Mouse (Mus musculus) brain, embryonic 14.5 days (tissue): ENCODE results near the gene Hsd17b13. TPM values are rescaled to one million over a fixed set of nuclear protein-coding genes. Genes with fewer than 3 reads are reported as not detected.

Source experiments
- DNase-seq: peaks from one replicate; pipeline ENCODE4 v3.0.0-alpha.2; 2011; ENCODE audit warnings: low read depth
- CTCF ChIP-seq: fragments of 200-500 bp; IDR thresholded peaks from 2 replicates; pipeline ENCODE4 v1.5.1; 2012; ENCODE audit warnings: inconsistent platforms, mild to moderate bottlenecking, moderate library complexity, borderline replicate concordance; ENCODE audit not compliant: insufficient read depth, insufficient read length; ENCODE audit errors: extremely low read depth
- POLR2A ChIP-seq: fragments of 200-500 bp; IDR thresholded peaks from 2 replicates; pipeline ENCODE4 v1.6.1; 2012; ENCODE audit warnings: mild to moderate bottlenecking, inconsistent platforms, borderline replicate concordance; ENCODE audit not compliant: poor library complexity, insufficient read depth, insufficient read length, severe bottlenecking; ENCODE audit errors: extremely low read depth
- polyA plus RNA-seq: library from polyadenylated mRNA; depleted of rRNA; stranded (reverse); fragments of >200 nt; gene quantifications from 2 replicates; pipeline ENCODE4 v1.2.3, GENCODE M21; 2012; rRNA removed

Gene Hsd17b13
- polyA plus RNA-seq, 1 experiment: not detected

GRCm38 (mm10) chr5:103916595-103917356 lies 60.4 kb downstream of the Hsd17b13 start:
- TF ChIP-seq CTCF (no peak), POLR2A (no peak)

GRCm38 (mm10) chr5:103914335-103915226 lies 62.6 kb downstream of the Hsd17b13 start:
- no peak for DNase-seq
- no peak for TF ChIP-seq POLR2A
- no peak for TF ChIP-seq CTCF

More at GRCm38 (mm10) chr5:103916595-103917356, 60.4 kb downstream of the Hsd17b13 start:
- DNase-seq: no peak

GRCm38 (mm10) chr5:103913150-103913549 lies 64.1 kb downstream of the Hsd17b13 start:
- no peak for TF ChIP-seq POLR2A
- no peak for TF ChIP-seq CTCF
- no peak for DNase-seq

- no peak for TF ChIP-seq CTCF
- no peak for TF ChIP-seq POLR2A
- no peak for DNase-seq
Observed at GRCm38 (mm10) chr5:103911555-103911954, 65.7 kb downstream of the Hsd17b13 start.

GRCm38 (mm10) chr5:103910748-103911409 lies 66.3 kb downstream of the Hsd17b13 start, which contains the start of gene Klhl8:
Klhl8 (minus strand) TSS chr5:103911259.
- DNase-seq: peak; percentile 97
- TF ChIP-seq CTCF (no peak), POLR2A (peak; percentile 93)

DNA sequence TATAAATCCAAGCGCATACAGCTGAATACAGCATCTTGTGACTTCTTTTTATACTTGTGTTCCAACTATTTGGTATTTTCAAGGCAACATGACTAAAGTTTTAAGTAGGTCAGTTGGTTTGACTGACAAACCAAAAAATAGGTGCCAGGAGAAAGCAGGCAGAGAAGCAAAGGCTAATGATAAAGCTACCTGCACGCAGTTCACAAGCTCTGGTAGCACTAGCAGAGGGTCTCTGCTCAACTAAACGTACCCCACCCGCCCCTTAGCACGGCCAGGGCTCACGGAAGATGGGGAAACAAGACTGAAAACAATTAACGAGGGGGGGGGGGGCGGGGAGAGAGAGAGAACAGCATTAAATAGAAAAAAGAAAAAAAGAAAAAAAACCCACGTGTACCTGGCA lies 67.1 kb downstream of the Hsd17b13 start:
- no peak for DNase-seq
- TF ChIP-seq CTCF (no peak), POLR2A (no peak)

GRCm38 (mm10) chr5:103909466-103909865 lies 67.7 kb downstream of the Hsd17b13 start:
- TF ChIP-seq CTCF (no peak), POLR2A (no peak)
- no peak for DNase-seq

DNA sequence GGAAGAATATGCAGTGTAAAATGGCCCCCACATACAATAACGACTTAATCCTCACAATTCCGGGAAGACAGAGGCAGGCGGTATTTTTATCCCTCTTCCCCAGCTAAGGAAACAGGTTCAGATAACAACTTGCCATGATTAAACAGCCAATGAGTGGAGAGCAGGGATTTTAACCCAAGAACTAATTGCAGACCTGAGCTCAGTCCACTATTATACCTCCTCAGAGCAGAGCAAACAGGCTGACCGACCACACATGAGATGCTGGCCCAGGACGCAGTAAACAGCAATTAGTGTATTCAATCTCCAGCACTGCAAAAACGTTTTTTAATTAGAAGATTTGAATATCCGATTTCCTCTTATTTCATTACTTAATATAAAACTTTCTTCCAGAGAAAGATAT lies 68.4 kb downstream of the Hsd17b13 start:
- TF ChIP-seq POLR2A (no peak), CTCF (no peak)
- peak; percentile 57 for DNase-seq

GRCm38 (mm10) chr5:103907844-103908243 lies 69.4 kb downstream of the Hsd17b13 start:
- no peak for DNase-seq
- TF ChIP-seq CTCF (no peak), POLR2A (no peak)

DNA sequence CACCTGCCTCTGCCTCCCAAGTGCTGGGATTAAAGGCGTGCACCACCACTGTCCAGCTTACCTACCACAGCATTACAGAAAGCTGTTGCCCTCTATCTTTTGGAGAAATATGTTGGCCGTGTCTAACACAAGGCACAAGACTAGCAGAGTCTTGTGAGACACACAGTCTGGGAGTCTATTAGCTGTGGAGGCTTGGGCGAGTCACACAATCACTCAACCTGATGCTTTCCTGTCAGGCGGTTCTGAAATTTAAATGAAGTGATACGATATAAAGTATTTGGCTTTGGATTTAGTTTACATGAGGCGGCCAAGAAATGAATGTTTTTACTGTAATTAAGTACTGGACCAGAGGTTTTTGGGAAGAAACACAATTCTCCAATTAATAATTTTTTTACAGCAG lies 71.0 kb downstream of the Hsd17b13 start:
- TF ChIP-seq CTCF (no peak), POLR2A (no peak)

More for the DNA sequence above, 71.0 kb downstream of the Hsd17b13 start:
- DNase-seq: no peak

Other genes with a start within 250 kb of the Hsd17b13 start
- gene Klhl8, start 66.2 kb downstream of the Hsd17b13 start, polyA plus RNA-seq: 34.3 and 35.6 TPM in 2 replicates
- 7.2 and 11.3 TPM in 2 replicates for gene Hsd17b11, start 44.5 kb upstream of the Hsd17b13 start, polyA plus RNA-seq
- 45.6 and 45.7 TPM in 2 replicates for gene Nudt9, start 68.9 kb upstream of the Hsd17b13 start, polyA plus RNA-seq
- gene Gm17660, start 100.2 kb upstream of the Hsd17b13 start, polyA plus RNA-seq: not detected in 2 replicates
- 75.9 and 150 TPM in 2 replicates for gene Sparcl1, start 136.3 kb upstream of the Hsd17b13 start, polyA plus RNA-seq
- gene Dspp, start 193.3 kb upstream of the Hsd17b13 start, polyA plus RNA-seq: not detected in 2 replicates
- 0.16 and 1.1 TPM in 2 replicates for gene Dmp1, start 225.2 kb upstream of the Hsd17b13 start, polyA plus RNA-seq